Mouse (Mus musculus) MN1 (cell line): ENCODE results near the gene Qrich1.
A peak's percentile ranks its signal among the peaks of the same experiment; 100 is the strongest.

Experiments used
- DNase-seq: peaks from one replicate; pipeline ENCODE4 v3.0.0-alpha.2; 2016; ENCODE audit warnings: low spot score

Gene Qrich1

DNA sequence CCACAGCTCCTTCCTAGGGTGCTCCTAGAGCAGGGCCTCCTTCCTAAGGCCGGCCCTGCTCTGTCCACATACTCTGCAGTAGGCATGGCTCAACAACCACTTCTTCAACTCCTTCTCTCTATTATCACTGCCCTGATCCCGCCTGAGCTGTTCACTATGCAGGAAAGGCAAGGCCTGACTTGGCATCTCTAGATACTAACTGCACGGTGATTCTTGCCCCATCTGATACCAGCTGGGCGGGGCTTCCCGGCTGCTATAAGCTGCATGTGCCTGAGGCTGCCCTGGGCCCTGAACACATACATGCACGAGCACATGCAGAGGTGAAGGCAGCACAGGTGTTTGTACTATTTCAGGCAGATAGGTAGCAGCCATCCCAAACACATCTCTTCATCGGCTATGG, 47.5 kb downstream of the Qrich1 start:
- DNase-seq, result no peak

- DNase-seq, result no peak
Observed at GRCm38 (mm10) chr9:108565881-108566814, 49.5 kb downstream of the Qrich1 start.

DNA sequence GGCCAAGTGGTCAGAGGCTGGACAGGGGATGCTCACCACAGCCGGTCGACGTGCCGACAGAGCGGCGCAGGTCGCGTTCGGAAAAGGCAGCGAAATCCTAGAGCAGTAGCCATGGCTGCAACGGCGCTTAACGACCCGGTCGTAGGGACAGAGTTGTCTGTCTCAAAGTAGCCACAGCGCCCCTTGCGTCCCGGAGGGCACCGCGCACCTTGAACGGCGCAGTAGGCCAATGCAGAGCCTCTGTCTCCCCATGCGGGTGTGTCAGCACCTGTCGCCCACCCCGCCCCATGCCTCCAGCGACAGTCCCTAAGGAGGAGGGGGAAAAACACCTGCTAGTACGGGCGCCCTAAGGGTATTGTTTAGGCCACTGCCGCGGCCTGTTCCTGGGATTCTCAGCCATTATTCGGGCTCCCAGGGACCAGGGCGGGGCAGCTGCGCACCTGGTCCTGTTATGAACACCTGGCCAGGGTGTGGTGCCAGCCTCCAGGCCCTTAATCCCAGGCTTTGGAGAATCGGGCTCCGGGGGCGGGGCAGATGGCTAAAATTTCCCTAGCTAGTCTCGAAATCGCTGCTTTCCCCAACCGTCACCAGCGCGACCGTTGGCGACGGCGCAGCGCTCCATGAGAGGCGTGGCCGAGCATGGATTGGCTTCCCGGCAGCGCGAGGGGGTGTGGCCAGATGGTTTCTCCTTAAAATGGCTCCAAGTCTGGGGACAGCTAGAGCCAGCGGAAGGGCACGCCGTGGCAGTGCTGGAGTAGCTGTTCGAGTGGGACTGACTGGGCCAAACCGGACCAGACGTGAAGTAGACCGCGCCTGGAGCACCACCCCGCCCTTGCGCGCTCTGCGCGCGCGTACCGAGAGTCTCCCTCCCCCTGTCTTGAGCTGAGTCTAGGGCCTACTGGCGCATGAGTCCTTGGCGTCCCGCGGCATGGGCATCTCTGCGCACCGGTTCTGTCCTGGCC, 50.5 kb downstream of the Qrich1 start, which contains the start of gene Ndufaf3:
Gene Ndufaf3, minus strand, starts transcription at position 620 of the 962 bp plus-strand sequence.
- DNase-seq, result peak; percentile 94

DNA sequence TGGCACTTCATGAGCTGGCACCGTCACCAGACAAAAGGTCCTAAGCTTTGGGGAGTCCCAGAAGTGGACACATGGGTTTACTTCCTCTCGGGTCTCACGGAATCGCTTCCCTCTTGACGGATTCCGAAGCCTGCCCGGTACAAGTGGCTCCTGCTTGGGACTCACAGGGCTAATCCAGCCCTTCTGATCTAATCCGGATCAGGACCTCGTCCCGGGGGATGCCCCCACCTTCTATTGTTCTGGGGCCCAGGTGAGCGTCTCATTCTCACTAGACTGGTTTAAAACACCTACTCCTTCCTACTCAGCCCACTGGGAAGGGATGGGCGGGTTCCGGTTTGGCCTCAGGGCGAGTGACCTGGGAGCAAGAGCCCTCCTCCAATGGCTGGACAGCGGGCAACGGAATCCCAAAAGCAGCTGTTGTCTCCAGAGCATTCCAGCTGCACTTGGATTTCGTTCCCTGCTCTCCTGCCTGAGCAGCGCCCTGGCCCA, 51.4 kb downstream of the Qrich1 start:
- DNase-seq, result peak; percentile 43

GRCm38 (mm10) chr9:108568511-108568921, 51.9 kb downstream of the Qrich1 start:
- no peak for DNase-seq

DNA sequence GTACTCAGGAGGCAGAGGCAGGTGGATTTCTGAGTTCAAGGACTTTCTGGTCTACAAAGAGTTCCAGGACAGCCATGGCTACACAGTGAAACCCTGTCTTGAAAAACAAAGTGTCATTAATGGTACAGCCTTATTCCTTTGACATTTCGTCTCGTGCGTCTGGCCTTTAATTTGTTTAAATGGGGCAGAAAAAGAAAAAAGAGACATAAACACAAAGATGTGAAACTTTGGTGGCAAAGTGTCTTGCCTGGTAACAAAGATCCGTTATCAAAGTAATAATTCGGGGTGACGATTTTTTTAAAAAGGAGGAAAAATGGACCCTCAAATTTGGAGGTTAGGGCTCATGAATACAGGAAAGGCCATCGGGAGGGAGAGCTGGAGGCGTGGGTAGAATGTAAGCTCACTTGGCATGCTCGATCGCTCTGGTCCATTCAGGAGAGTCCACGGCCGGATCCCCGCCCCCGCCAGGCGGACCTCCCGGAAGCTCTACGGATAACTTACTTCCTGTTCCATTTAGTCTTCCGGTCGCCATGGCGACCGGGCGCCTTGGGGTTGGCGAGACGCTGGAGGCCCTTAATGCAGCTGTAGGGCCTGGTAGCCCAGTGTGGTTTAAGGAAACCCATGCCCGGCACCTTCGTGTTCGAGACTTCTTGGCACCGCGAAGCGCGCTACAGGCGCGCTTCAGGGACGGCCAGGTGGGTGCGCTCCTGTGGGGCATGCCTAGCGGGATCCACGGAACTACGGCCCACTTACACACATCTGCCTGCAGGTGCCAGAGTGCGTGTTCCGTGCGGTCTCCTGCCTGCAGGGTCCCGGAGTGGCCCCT, 53.0 kb downstream of the Qrich1 start, which contains the start of gene Dalrd3:
Gene Dalrd3, plus strand, starts transcription at position 506 of the 826 bp plus-strand sequence.
- peak; percentile 92 for DNase-seq

GRCm38 (mm10) chr9:108570207-108570896, 53.7 kb downstream of the Qrich1 start:
- peak; percentile 87 for DNase-seq

- DNase-seq, result no peak
Observed at GRCm38 (mm10) chr9:108571401-108571973, 54.9 kb downstream of the Qrich1 start.

- no peak for DNase-seq
Observed at GRCm38 (mm10) chr9:108572321-108572720, 55.7 kb downstream of the Qrich1 start.

- peak; percentile 72 for DNase-seq
Observed at GRCm38 (mm10) chr9:108573774-108574690, 57.4 kb downstream of the Qrich1 start.

DNA sequence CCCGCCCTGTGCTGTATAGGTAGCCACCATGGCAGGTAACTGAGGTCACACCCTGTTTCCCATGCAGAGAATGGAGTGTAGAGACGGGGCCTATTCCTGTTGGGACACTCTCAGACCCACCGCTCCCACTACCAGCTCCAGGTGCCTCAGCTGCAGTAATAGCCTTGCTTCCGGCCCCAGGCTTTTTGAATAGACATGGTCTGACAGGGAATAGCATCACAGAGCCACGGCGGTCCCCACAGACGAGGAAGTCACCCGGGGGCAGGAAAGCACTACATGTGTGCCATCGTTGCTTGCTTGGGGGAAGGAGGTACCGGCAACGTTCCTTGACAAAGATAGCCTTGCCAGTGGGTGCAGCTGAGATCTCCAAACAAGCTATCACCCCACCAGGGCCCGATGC, 58.3 kb downstream of the Qrich1 start:
- no peak for DNase-seq

DNA sequence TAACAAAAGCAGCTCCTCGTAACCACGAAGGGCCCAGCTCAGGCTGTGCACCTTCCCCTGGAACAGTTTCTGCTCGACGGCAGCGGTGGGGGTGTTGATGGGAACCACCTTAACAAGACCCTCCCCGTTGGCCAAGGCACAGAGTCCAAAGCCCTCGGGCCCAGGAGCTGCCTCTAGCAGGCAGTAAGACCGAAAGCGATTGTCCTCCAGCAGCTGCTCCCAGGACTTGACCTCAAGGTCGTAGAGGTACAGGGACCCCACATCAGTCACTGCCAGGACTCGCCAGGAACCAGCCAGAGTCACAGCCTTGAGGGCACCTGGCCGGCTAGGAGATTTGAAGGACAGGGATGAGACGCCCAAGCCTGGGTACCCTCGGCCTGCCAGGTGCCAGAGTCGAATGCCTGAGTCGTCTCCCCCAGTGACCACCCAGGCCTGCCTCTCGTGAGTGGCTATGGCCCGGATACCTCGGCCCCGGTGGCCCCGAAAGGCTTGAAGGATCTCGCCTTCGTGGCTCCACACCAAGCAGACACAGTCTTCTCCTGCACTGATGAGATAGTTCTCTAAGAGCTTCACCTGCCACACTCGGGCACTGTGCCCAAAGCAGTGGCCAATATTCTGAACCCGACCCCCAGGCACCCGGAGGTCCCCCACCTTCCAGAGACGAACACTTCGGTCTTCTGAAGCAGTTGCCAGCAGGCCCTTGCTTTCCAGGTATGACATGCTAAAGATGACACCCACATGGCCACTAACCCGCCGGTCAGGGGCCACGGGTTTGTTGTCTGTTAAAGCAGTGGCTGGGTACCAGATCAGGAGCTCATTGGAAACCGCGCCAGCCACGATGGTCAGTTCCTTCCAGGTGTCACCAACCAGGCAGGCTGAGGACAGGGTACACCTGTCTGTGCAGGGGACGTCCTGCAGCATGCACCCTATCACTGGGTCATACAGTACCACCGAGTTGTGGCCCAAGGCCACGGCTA, 59.0 kb downstream of the Qrich1 start:
- DNase-seq, result no peak

DNA sequence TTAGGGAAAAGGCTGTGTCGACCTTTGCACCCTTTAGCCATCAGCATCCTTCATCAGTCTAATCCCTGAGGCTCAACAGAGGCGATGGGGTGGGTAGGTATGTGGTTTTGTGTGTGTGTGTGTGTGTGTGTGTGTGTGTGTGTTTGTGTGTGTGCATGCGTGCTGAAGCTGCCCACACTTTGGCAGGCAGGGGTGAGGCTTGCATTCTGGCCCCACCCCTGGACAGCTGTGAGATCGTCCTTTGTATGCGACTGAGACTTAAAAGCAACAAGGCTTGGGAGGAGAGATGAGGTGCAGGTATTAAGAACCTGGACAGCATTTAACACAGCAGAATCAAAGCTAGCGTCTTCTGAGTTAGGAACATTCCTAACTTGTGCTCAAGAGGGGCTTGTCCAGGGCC, 60.4 kb downstream of the Qrich1 start:
- no peak for DNase-seq

- DNase-seq, result peak; percentile 62
Observed at GRCm38 (mm10) chr9:108577934-108578544, 61.4 kb downstream of the Qrich1 start.

- DNase-seq, result peak; percentile 96
Observed at GRCm38 (mm10) chr9:108578545-108579343, 62.1 kb downstream of the Qrich1 start, which contains the start of gene Wdr6. Wdr6 (minus strand) TSS chr9:108578739.

DNA sequence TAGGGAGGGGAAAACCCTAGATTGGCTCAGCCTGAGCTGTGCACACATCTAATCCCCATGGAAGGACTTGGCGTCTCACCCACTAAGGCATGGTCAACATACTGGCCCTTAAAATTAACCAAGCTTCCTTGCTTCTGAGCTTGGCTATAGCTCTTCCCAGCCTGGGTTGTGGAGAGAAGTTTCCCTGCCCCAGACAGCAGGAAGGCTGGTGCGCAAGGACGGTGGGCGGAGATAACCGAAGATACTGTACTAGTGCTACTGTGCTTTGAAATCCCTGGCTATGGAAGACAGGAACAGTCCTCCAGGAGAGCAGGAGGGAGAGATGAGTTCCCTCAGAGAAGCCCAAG, 62.7 kb downstream of the Qrich1 start:
- DNase-seq, result no peak
